22 mouse cellular contexts compared by ENCODE assay signal in genomic region chr6:136340669-136341068, GRCm38 (mm10). TPM values are rescaled to one million over a fixed set of nuclear protein-coding genes. Genes with fewer than 3 reads are reported as not detected.
"Had no signal": no experiment of that assay in that cellular context is flagged by ENCODE, and none has a peak within 500 bp of the region (broad histone marks: within the 10 kb centered on the region; RNA-seq: fewer than 3 reads in every experiment).

No protein-coding gene starts in this region.

- H3K4me2 ChIP-seq: limb, embryonic 12.5 days; liver, embryonic 11.5 days; liver, embryonic 15.5 days; lung, embryonic 15.5 days; midbrain, embryonic 12.5 days; neural tube, embryonic 13.5 days had no signal

- H3K36me3 ChIP-seq: limb, embryonic 12.5 days; liver, embryonic 15.5 days; lung, embryonic 15.5 days; midbrain, embryonic 12.5 days; neural tube, embryonic 13.5 days had no signal

- ATAC-seq: midbrain, embryonic 16.5 days had no signal

- H3K4me3 ChIP-seq: layer of hippocampus, adult 2 months; left cerebral cortex, adult 2 months; limb, embryonic 12.5 days; liver, embryonic 15.5 days; lung, embryonic 15.5 days; megakaryocyte, embryonic 14.5 days; midbrain, embryonic 12.5 days; neural tube, embryonic 13.5 days had no signal

- H3K9me3 ChIP-seq: limb, embryonic 12.5 days; liver, embryonic 15.5 days; lung, embryonic 15.5 days; megakaryocyte, embryonic 14.5 days; midbrain, embryonic 12.5 days; neural tube, embryonic 13.5 days had no signal

- H3K9ac ChIP-seq: limb, embryonic 12.5 days; liver, embryonic 15.5 days; lung, embryonic 15.5 days; midbrain, embryonic 12.5 days; neural tube, embryonic 13.5 days had no signal

- DNase-seq: kidney, adult 8-10 months; kidney, postnatal 36 days; lung, postnatal 14 days; retina, postnatal 1 day; right cerebral cortex, postnatal 4 days; spleen, adult 18-20 months; thymus, adult 2 months; thymus, postnatal 25 days had no signal

- H3K27ac ChIP-seq: layer of hippocampus, adult 2 months; left cerebral cortex, adult 2 months; limb, embryonic 12.5 days; liver, embryonic 15.5 days; lung, embryonic 15.5 days; macrophage; midbrain, embryonic 12.5 days; neural tube, embryonic 13.5 days had no signal

- H3K4me1 ChIP-seq: limb, embryonic 12.5 days; liver, embryonic 15.5 days; lung, embryonic 15.5 days; megakaryocyte, embryonic 14.5 days; neural tube, embryonic 13.5 days had no signal

- H3K27me3 ChIP-seq: limb, embryonic 12.5 days; liver, embryonic 15.5 days; lung, embryonic 15.5 days; midbrain, embryonic 12.5 days; neural tube, embryonic 13.5 days had no signal

RNA-seq across cellular contexts. Expression of gene Gm8994, which starts 13.3 kb away (rescaled TPM):
- polyA plus RNA-seq: kidney, embryonic 16.5 days; limb, embryonic 12.5 days; liver, embryonic 11.5 days; liver, embryonic 15.5 days; lung, embryonic 15.5 days; macrophage; midbrain, embryonic 12.5 days; midbrain, embryonic 16.5 days; neural tube, embryonic 13.5 days; stomach, embryonic 14.5 days; testis, adult 2 months had no signal
